Mouse (Mus musculus) heart, postnatal 0 days (tissue): Measurements from ENCODE around the gene 2410004B18Rik. TPM values are rescaled to one million over a fixed set of nuclear protein-coding genes. Genes with fewer than 3 reads are reported as not detected.

Source experiments
- ATAC-seq: fragments of 200-750 bp; cut with Nextera tagmentation; 2 replicates; pipeline ENCODE4 v1.8.0; 2017; ENCODE audit warnings: low read depth, moderate number of reproducible peaks, moderate library complexity; ENCODE audit not compliant: insufficient read depth
- DNase-seq: peaks from one replicate; pipeline ENCODE4 v3.0.0-alpha.2; 2016; ENCODE audit warnings: low spot score
- H3K27ac ChIP-seq: fragments of 300-500 bp; sonication (generic); 2 replicates; pipeline ENCODE4 v1.5.1; 2014; ENCODE audit warnings: low read depth, mild to moderate bottlenecking
- H3K27me3 ChIP-seq: fragments of 300-500 bp; sonication (generic); 2 replicates; pipeline ENCODE4 v1.6.1; 2014; ENCODE audit warnings: low read length, mixed read lengths; ENCODE audit not compliant: control insufficient read depth, insufficient read depth
- H3K36me3 ChIP-seq: fragments of 300-500 bp; sonication (generic); replicated peaks from 2 replicates; pipeline ENCODE4 v1.6.1; 2014; ENCODE audit warnings: low read length, mixed read lengths; ENCODE audit not compliant: control insufficient read depth, insufficient read depth
- H3K4me1 ChIP-seq: fragments of 300-500 bp; sonication (generic); 2 replicates; pipeline ENCODE4 v1.6.1; 2014; ENCODE audit warnings: antibody characterized with exemption; ENCODE audit not compliant: control insufficient read depth, insufficient read depth
- H3K4me2 ChIP-seq: fragments of 300-500 bp; sonication (generic); 2 replicates; pipeline ENCODE4 v1.6.1; 2014; ENCODE audit warnings: low read depth, mild to moderate bottlenecking, low read length, moderate library complexity
- H3K4me3 ChIP-seq: fragments of 300-500 bp; sonication (generic); 2 replicates; pipeline ENCODE4 v1.5.1; 2014; ENCODE audit warnings: low read depth, low read length
- H3K9ac ChIP-seq: fragments of 300-500 bp; sonication (generic); replicated peaks from 2 replicates; pipeline ENCODE4 v1.6.1; 2014; ENCODE audit warnings: low read depth, low read length, mixed read lengths
- H3K9me3 ChIP-seq: fragments of 300-500 bp; sonication (generic); replicated peaks from 2 replicates; pipeline ENCODE4 v1.6.1; 2016; ENCODE audit warnings: low read length; ENCODE audit not compliant: control insufficient read depth
- CTCF ChIP-seq: IDR thresholded peaks from 2 replicates; pipeline ENCODE4 v1.5.1; 2016; ENCODE audit warnings: antibody characterized with exemption, control low read depth, low read depth
- EP300 ChIP-seq: IDR thresholded peaks from 2 replicates; pipeline ENCODE4 v1.6.1; 2016; ENCODE audit warnings: antibody characterized with exemption, low read depth
- WGBS: fragments of 180-500 bp; shearing (Covaris S2); extraction: QIAGEN DNeasy Blood & Tissue Kit; methylation state at CpG from one replicate; pipeline ENCODE4 v1.1.7; 2014; 5-methylcytosine and 5-hydroxymethylcytosine counted together
- polyA plus RNA-seq: library from polyadenylated mRNA; unstranded; fragments of >200 nt; fragmentation: Nextera tagmentation; extraction: Ambion mirVana; gene quantifications from 2 replicates; pipeline ENCODE4 v1.2.1, GENCODE M21; 2015
- total RNA-seq: library from RNA; depleted of rRNA; stranded (reverse); fragments of >200 nt; gene quantifications from 2 replicates; pipeline ENCODE4 v1.2.3, GENCODE M21; 2014; ENCODE audit warnings: low replicate concordance

2410004B18Rik gene
- total and polyA plus RNA-seq, 2 experiments from 2014 or later: 12.3 to 35.9 TPM

GRCm38 (mm10) chr3:145922971-145923370, 14.8 kb upstream of the 2410004B18Rik start:
- Histone ChIP-seq H3K4me3 (no peak overlapping the region), H3K27me3 (no peaks in the 10 kb centered on the region), H3K4me2 (no peak overlapping the region), H3K4me1 (peaks cover 18% of the 10 kb centered on the region), H3K9me3 (peaks cover 5% of the 10 kb centered on the region; the same call in 1 of the 2 replicates), H3K9ac (no peak overlapping the region), H3K36me3 (peaks cover 6% of the 10 kb centered on the region), H3K27ac (peak overlapping the region; percentile 81)
- no peak for ATAC-seq
- no peak for DNase-seq
- WGBS: 53% methylated on average over 3 of the region's 3 CpGs
- TF ChIP-seq EP300: no peak
- no peak for TF ChIP-seq CTCF

- H3K4me3 ChIP-seq: peak overlapping the region; percentile 70
- peaks cover 12% of the 10 kb centered on the region for H3K36me3 ChIP-seq
- TF ChIP-seq CTCF: no peak
- no peak for TF ChIP-seq EP300
- peaks cover 18% of the 10 kb centered on the region for H3K4me1 ChIP-seq
- no peaks in the 10 kb centered on the region for H3K27me3 ChIP-seq
- peak overlapping the region; percentile 92 for H3K27ac ChIP-seq
- H3K9me3 ChIP-seq: no peaks in the 10 kb centered on the region
- ATAC-seq: peak; percentile 99
- peak overlapping the region; percentile 89 for H3K9ac ChIP-seq
- peak overlapping the region; percentile 79 for H3K4me2 ChIP-seq
- DNase-seq: peak; percentile 100
- WGBS: under 1% methylated on average over 58 of the region's 58 CpGs
Observed at GRCm38 (mm10) chr3:145923874-145924577, 13.8 kb upstream of the 2410004B18Rik start.

GRCm38 (mm10) chr3:145924649-145925337, 13.0 kb upstream of the 2410004B18Rik start:
- Histone ChIP-seq H3K4me3 (peak overlapping the region; percentile 70), H3K4me2 (peak overlapping the region; percentile 79), H3K27ac (peak overlapping the region; percentile 92), H3K36me3 (peaks cover 12% of the 10 kb centered on the region), H3K9me3 (no peaks in the 10 kb centered on the region), H3K9ac (peak overlapping the region; percentile 89), H3K4me1 (peaks cover 18% of the 10 kb centered on the region), H3K27me3 (no peaks in the 10 kb centered on the region)
- TF ChIP-seq EP300: no peak
- TF ChIP-seq CTCF: no peak
- 3% methylated on average over 39 of the region's 39 CpGs for WGBS
- ATAC-seq (peak; percentile 2; the same call in 1 of the 2 replicates), DNase-seq (no peak)

- H3K4me2 ChIP-seq: peak overlapping the region; percentile 79
- peak overlapping the region; percentile 89 for H3K9ac ChIP-seq
- peaks cover 19% of the 10 kb centered on the region for H3K36me3 ChIP-seq
- H3K27ac ChIP-seq: no peak overlapping the region
- H3K4me1 ChIP-seq: peaks cover 18% of the 10 kb centered on the region
- peak overlapping the region; percentile 70 for H3K4me3 ChIP-seq
- ATAC-seq (no peak), DNase-seq (no peak)
- no peaks in the 10 kb centered on the region for H3K27me3 ChIP-seq
- no peak for TF ChIP-seq CTCF
- TF ChIP-seq EP300: no peak
- 51% methylated on average over 5 of the region's 5 CpGs for WGBS
- H3K9me3 ChIP-seq: no peaks in the 10 kb centered on the region
Observed at GRCm38 (mm10) chr3:145925506-145925905, 12.3 kb upstream of the 2410004B18Rik start.

GRCm38 (mm10) chr3:145929525-145930400, 8.1 kb upstream of the 2410004B18Rik start:
- no peak for ATAC-seq
- TF ChIP-seq EP300: no peak
- TF ChIP-seq CTCF: no peak
- Histone ChIP-seq H3K27ac (no peak overlapping the region), H3K9me3 (no peaks in the 10 kb centered on the region), H3K36me3 (peaks cover 53% of the 10 kb centered on the region), H3K27me3 (no peaks in the 10 kb centered on the region), H3K4me2 (no peak overlapping the region), H3K4me1 (peaks cover 14% of the 10 kb centered on the region), H3K9ac (no peak overlapping the region), H3K4me3 (no peak overlapping the region)
- DNase-seq: no peak
- 75% methylated on average over 7 of the region's 7 CpGs for WGBS
